Mouse (Mus musculus) MEL (cell line): ENCODE data around the gene Polr2c. TPM values are rescaled to one million over a fixed set of nuclear protein-coding genes. Genes with fewer than 3 reads are reported as not detected.

Experiments
- DNase-seq: peaks from one replicate; pipeline ENCODE4 v3.0.0; 2011; ENCODE audit warnings: low read depth, low spot score
- H3K27ac ChIP-seq: 2 replicates; pipeline ENCODE4 v1.5.1; 2012; ENCODE audit warnings: low read depth, mild to moderate bottlenecking, control low read depth, low read length, moderate library complexity; ENCODE audit not compliant: control insufficient read depth
- H3K27me3 ChIP-seq, 2 experiments: fragments of 150-350 bp in 1 of 2; sonication (generic) in 1 of 2; 2 replicates each; pipeline ENCODE4 v1.6.1; 2012; ENCODE audit warnings: low read length in 2 of 2, mild to moderate bottlenecking in 2 of 2, improper control_type of control experiment in 1 of 2, moderate library complexity in 1 of 2; ENCODE audit not compliant: insufficient read depth in 2 of 2, control insufficient read depth in 1 of 2
- H3K36me3 ChIP-seq, 2 experiments: 2 replicates each; pipeline ENCODE4 v1.6.1; 2012 to 2014; ENCODE audit warnings: low read length in 2 of 2, improper control_type of control experiment in 1 of 2, inconsistent platforms in 1 of 2, mild to moderate bottlenecking in 1 of 2; ENCODE audit not compliant: insufficient read depth in 2 of 2, control insufficient read depth in 1 of 2
- H3K4me1 ChIP-seq, 2 experiments: fragments of 150-350 bp in 1 of 2; sonication (generic) in 1 of 2; 2 replicates each; pipeline ENCODE4 v1.6.1; 2012; ENCODE audit warnings: low read length in 2 of 2, improper control_type of control experiment in 1 of 2, mild to moderate bottlenecking in 1 of 2; ENCODE audit not compliant: insufficient read depth in 2 of 2, control insufficient read depth in 1 of 2
- H3K4me3 ChIP-seq, 2 experiments: fragments of 150-350 bp in 1 of 2; sonication (generic) in 1 of 2; 2 replicates each; pipeline ENCODE4 v1.5.1; 2012; ENCODE audit warnings: low read depth in 2 of 2, low read length in 2 of 2, mild to moderate bottlenecking in 2 of 2, moderate library complexity in 2 of 2, control low read depth in 1 of 2, improper control_type of control experiment in 1 of 2; ENCODE audit not compliant: control insufficient read depth in 1 of 2, insufficient read depth in 1 of 2
- H3K79me2 ChIP-seq: 2 replicates; pipeline ENCODE4 v1.6.1; 2012; ENCODE audit warnings: mild to moderate bottlenecking, low read length, moderate library complexity; ENCODE audit not compliant: control insufficient read depth, poor library complexity, insufficient read depth
- H3K9ac ChIP-seq: 2 replicates; pipeline ENCODE4 v1.6.1; 2012; ENCODE audit warnings: low read depth, mild to moderate bottlenecking, control low read depth, low read length, moderate library complexity; ENCODE audit not compliant: control insufficient read depth, poor library complexity, severe bottlenecking
- H3K9me3 ChIP-seq: fragments of 150-350 bp; sonication (generic); replicated peaks from 2 replicates; pipeline ENCODE4 v1.6.1; 2012; ENCODE audit warnings: mild to moderate bottlenecking, low read length, improper control_type of control experiment, moderate library complexity; ENCODE audit not compliant: insufficient read depth
- BHLHE40 ChIP-seq: IDR thresholded peaks from 2 replicates; pipeline ENCODE4 v1.6.1; 2012; ENCODE audit warnings: low read depth, mild to moderate bottlenecking, inconsistent platforms, low read length, improper control_type of control experiment, borderline replicate concordance
- EP300 ChIP-seq, 2 experiments: IDR thresholded peaks; 2 replicates each; pipeline ENCODE4 v1.6.1; 2011; ENCODE audit warnings: improper control_type of control experiment in 2 of 2, low read length in 2 of 2, low read depth in 1 of 2, mild to moderate bottlenecking in 1 of 2
- ETS1 ChIP-seq: IDR thresholded peaks from 2 replicates; pipeline ENCODE4 v1.6.1; 2012; ENCODE audit warnings: low read depth, mild to moderate bottlenecking, inconsistent platforms, low read length, improper control_type of control experiment, moderate library complexity
- GATA1 ChIP-seq: IDR thresholded peaks from 2 replicates; pipeline ENCODE4 v1.6.1; 2011; ENCODE audit warnings: low read depth, low read length, improper control_type of control experiment
- POLR2AphosphoS2 ChIP-seq: IDR thresholded peaks from 2 replicates; pipeline ENCODE4 v1.6.1; 2011; ENCODE audit warnings: low read length, improper control_type of control experiment
- TAL1 ChIP-seq: IDR thresholded peaks from 2 replicates; pipeline ENCODE4 v1.6.1; 2012; ENCODE audit warnings: mild to moderate bottlenecking, inconsistent platforms, low read length, moderate library complexity, mixed read lengths
- TBP ChIP-seq: IDR thresholded peaks from 2 replicates; pipeline ENCODE4 v1.8.0; 2011; ENCODE audit warnings: low read depth, low read length, improper control_type of control experiment
- TCF12 ChIP-seq: IDR thresholded peaks from 2 replicates; pipeline ENCODE4 v1.6.1; 2014; ENCODE audit warnings: low read depth, mild to moderate bottlenecking, inconsistent platforms, low read length, improper control_type of control experiment, moderate library complexity
- UBTF ChIP-seq: IDR thresholded peaks from 2 replicates; pipeline ENCODE4 v1.6.1; 2012; ENCODE audit warnings: low read depth, mild to moderate bottlenecking, inconsistent platforms, low read length, improper control_type of control experiment, moderate library complexity, borderline replicate concordance; ENCODE audit not compliant: insufficient read depth
- ZNF384 ChIP-seq: IDR thresholded peaks from 2 replicates; pipeline ENCODE4 v1.6.1; 2012; ENCODE audit warnings: low read depth, mild to moderate bottlenecking, inconsistent platforms, low read length, improper control_type of control experiment
- polyA plus RNA-seq, 2 experiments: library from polyadenylated mRNA; stranded (reverse) in 1 of 2; unstranded in 1 of 2; fragments of >175 nt in 1 of 2; fragments of >200 nt in 1 of 2; gene quantifications; 2 replicates each; pipeline versions ENCODE4 v1.2.1 to v1.2.4; 2012; ENCODE audit warnings: low replicate concordance in 2 of 2, low read depth in 1 of 2; ENCODE audit not compliant: insufficient read length in 2 of 2, insufficient read depth in 1 of 2, missing spikeins in 1 of 2
- total RNA-seq: library from RNA; depleted of rRNA; stranded (reverse); fragments of 300-350 nt; gene quantifications from 2 replicates; pipeline ENCODE4 v1.2.3, GENCODE M21; 2012; rRNA removed

Polr2c gene
- total and polyA plus RNA-seq, 3 experiments: 92.5 to 181 (median 151) TPM

DNA sequence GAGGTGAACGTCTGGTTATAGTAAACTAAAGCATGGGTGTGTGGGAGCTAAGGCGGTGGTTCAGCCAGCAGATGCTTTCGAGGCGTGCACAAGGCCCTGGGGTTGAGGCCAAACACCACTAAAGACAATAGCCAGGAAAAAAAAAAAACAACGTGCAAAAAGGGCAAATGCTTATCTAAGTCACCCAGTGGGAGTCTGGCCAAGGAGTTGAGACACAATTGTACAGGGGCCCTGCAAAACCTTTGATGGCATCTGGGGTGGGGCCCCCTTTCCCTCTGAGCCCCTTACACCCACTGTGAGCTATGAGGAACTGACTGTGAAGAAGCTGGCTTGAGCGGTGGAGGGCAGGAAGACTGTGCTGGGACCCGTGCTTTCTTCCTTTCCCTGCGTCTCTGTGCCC is 65.4 kb downstream of the Polr2c start:
- 0 out of 2 replicates have a peak, but pooled peaks have one; percentile 6 for TF ChIP-seq ETS1
- peak; percentile 57; the same call in 1 of the 2 replicates for TF ChIP-seq TAL1
- peak; percentile 48 for TF ChIP-seq ZNF384
- 0 out of 2 replicates have a peak, but pooled peaks have one; percentile 28 for TF ChIP-seq GATA1
- no peak for TF ChIP-seq BHLHE40
- TF ChIP-seq EP300 (IDR thresholded peaks at IDR 0.05; ENCODE audit: low read depth in 1 of 2, low read length in 2 of 2): peak in 1 of 2 experiments; percentile 39; a peak in 1 of 4 replicates
- TF ChIP-seq UBTF: no peak
- TF ChIP-seq TBP: peak; percentile 84
- no peak for TF ChIP-seq TCF12
- no peak for TF ChIP-seq POLR2AphosphoS2
- Histone ChIP-seq H3K79me2 (no peaks in the 10 kb centered on the region; the same call in 1 of the 2 replicates), H3K9me3 (no peaks in the 10 kb centered on the region), H3K27me3 (peaks cover 4 to 6% of the 10 kb centered on the region in 2 experiments), H3K4me1 (peaks cover 3 to 15% of the 10 kb centered on the region in 2 experiments), H3K27ac (peak overlapping the region; percentile 53), H3K36me3 (peaks cover 0 to 10% of the 10 kb centered on the region in 2 experiments; a peak in 2 of 4 replicates), H3K9ac (peak overlapping the region; percentile 31), H3K4me3 (peak overlapping the region in 1 of 2 experiments; percentile 31; a peak in 2 of 4 replicates)
- peak; percentile 77 for DNase-seq

Other genes with a start within 250 kb of the Polr2c start
- gene Arl2bp, start 190.8 kb upstream of the Polr2c start, total RNA-seq: 43.8 and 46.7 TPM in 2 replicates
- gene Arl2bp, start 190.8 kb upstream of the Polr2c start, polyA plus RNA-seq: 100 to 1,000 TPM in 1 of 2 experiments, 10 to 100 TPM in 1; 96.1 to 515 TPM
- gene Pllp, start 161.2 kb upstream of the Polr2c start, total RNA-seq: not detected in 2 replicates
- gene Pllp, start 161.2 kb upstream of the Polr2c start, polyA plus RNA-seq: under 1 TPM in 1 of 2 experiments, not detected in 1; 0.06 TPM
- gene Ccl22, start 111.9 kb upstream of the Polr2c start, total RNA-seq: not detected in 2 replicates
- under 1 TPM in 1 of 2 experiments, not detected in 1; 0.06 TPM for gene Ccl22, start 111.9 kb upstream of the Polr2c start, polyA plus RNA-seq
- gene Cx3cl1, start 85.4 kb upstream of the Polr2c start, total RNA-seq: not detected in 2 replicates
- not detected for gene Cx3cl1, start 85.4 kb upstream of the Polr2c start, polyA plus RNA-seq
- 1.2 TPM in 1 of 2 replicates, not detected in the other for gene Ccl17, start 47.0 kb upstream of the Polr2c start, total RNA-seq
- gene Ccl17, start 47.0 kb upstream of the Polr2c start, polyA plus RNA-seq: under 1 TPM in 1 of 2 experiments, not detected in 1; 0.43 TPM
- gene Coq9, start 19.1 kb upstream of the Polr2c start, total RNA-seq: 84.6 and 91.9 TPM in 2 replicates
- 100 to 1,000 TPM in 1 of 2 experiments, not detected in 1; 169 TPM for gene Coq9, start 19.1 kb upstream of the Polr2c start, polyA plus RNA-seq
- 102 and 122 TPM in 2 replicates for gene Ciapin1, start 19.1 kb upstream of the Polr2c start, total RNA-seq
- gene Ciapin1, start 19.1 kb upstream of the Polr2c start, polyA plus RNA-seq: 100 to 1,000 TPM in 1 of 2 experiments, not detected in 1; 263 TPM
- 1.5 TPM in 2 replicates for gene Dok4, start 18.9 kb downstream of the Polr2c start, total RNA-seq
- gene Dok4, start 18.9 kb downstream of the Polr2c start, polyA plus RNA-seq: 1 to 10 TPM in 1 of 2 experiments, not detected in 1; 3.2 TPM
- gene Ccdc102a, start 60.6 kb downstream of the Polr2c start, total RNA-seq: 1.6 and 1.7 TPM in 2 replicates
- gene Ccdc102a, start 60.6 kb downstream of the Polr2c start, polyA plus RNA-seq: 1 to 10 TPM in 1 of 2 experiments, not detected in 1; 6.8 TPM
- 0.04 and 0.07 TPM in 2 replicates for gene Adgrg5, start 66.2 kb downstream of the Polr2c start, total RNA-seq
- gene Adgrg5, start 66.2 kb downstream of the Polr2c start, polyA plus RNA-seq: 1 to 10 TPM in 1 of 2 experiments, not detected in 1; 1.3 TPM
- gene Adgrg1, start 117.3 kb downstream of the Polr2c start, total RNA-seq: 4.2 and 7.2 TPM in 2 replicates
- 10 to 100 TPM in 1 of 2 experiments, not detected in 1; 33.2 TPM for gene Adgrg1, start 117.3 kb downstream of the Polr2c start, polyA plus RNA-seq
- gene Adgrg3, start 160.2 kb downstream of the Polr2c start, total RNA-seq: not detected in 2 replicates
- under 1 TPM in 1 of 2 experiments, not detected in 1; 0.08 TPM for gene Adgrg3, start 160.2 kb downstream of the Polr2c start, polyA plus RNA-seq
- 0.04 TPM in 1 of 2 replicates, not detected in the other for gene Drc7, start 197.7 kb downstream of the Polr2c start, total RNA-seq
- under 1 TPM in 1 of 2 experiments, not detected in 1; 0.07 TPM for gene Drc7, start 197.7 kb downstream of the Polr2c start, polyA plus RNA-seq
- gene Katnb1, start 223.7 kb downstream of the Polr2c start, total RNA-seq: 13.6 and 14.2 TPM in 2 replicates
- gene Katnb1, start 223.7 kb downstream of the Polr2c start, polyA plus RNA-seq: 10 to 100 TPM in 1 of 2 experiments, not detected in 1; 23.8 TPM